Mouse (Mus musculus) stomach, postnatal 0 days (tissue): ENCODE results near the gene Slc24a1.

Experiments used
- CTCF ChIP-seq: IDR thresholded peaks from 2 replicates; pipeline ENCODE4 v1.5.1; 2016; ENCODE audit warnings: antibody characterized with exemption, low read depth, mild to moderate bottlenecking, moderate library complexity
- EP300 ChIP-seq: optimal IDR thresholded peaks from 2 replicates; pipeline ENCODE3; 2016; ENCODE audit warnings: antibody characterized with exemption

DNA sequence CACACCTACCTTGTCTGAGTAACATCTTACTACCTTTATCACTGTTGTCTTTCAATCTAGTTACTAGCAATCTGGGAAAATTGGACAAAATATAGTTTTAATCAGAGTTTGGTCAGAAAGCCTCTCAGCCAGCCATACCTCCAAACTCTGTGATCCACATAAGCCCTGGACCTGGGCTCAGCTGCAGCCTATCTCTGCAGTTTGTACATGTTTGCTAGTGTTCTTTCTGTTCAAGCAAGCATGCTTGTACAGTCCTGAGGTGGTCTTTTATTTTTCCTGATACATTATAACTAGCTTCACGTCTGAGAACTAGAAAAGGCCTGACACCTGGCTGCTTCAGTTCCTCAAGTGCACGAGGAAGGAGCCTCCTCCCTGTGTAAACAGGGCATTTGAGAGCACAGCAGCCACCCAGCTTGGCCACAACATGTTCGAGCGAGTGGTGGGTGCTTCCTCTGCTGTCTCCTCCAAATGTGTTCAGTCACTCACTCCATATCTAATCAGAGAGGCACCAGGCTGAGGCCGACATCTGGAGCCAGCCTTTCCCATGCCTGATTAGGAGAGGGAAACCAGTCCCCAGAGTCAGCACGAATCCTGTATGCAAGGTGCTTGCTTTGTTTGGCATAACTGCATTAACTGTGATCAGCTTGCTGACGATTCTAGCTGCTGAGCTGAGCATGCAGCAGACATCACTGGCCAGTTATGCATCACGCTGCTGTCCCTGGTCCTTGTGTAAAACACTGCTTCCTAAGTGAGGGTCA, 33.8 kb upstream of the Slc24a1 start:
- TF ChIP-seq CTCF = no peak
- no peak for TF ChIP-seq EP300
